Mouse (Mus musculus) lung, postnatal 0 days (tissue): ENCODE results near the gene Msx1.

Source experiments
- CTCF ChIP-seq: IDR thresholded peaks from 2 replicates; pipeline ENCODE4 v1.5.1; 2016; ENCODE audit warnings: antibody characterized with exemption, mild to moderate bottlenecking
- EP300 ChIP-seq: IDR thresholded peaks from 2 replicates; pipeline ENCODE4 v1.6.1; 2016; ENCODE audit warnings: antibody characterized with exemption, mild to moderate bottlenecking, control low read depth

DNA sequence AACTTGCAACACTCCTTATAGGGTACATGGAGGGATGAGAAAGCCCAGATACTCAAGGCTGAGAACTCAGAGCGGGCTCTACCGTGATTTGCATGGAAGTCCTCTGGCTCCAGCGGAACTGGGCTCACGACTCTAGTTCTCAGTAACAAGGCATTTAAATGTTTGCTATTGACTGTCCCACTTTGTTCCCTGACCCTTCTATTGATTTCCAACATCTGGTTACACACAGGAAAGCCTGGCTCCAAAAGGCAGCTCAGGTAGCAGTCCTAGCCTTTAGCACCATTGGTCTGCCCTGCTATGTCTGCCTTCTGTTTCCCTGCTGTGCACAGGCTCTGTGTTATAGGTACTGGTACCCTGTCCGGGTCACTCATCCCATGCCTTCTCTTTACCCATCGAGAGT lies 36.5 kb upstream of the Msx1 start:
- TF ChIP-seq CTCF: no peak
- TF ChIP-seq EP300: no peak
